Mouse (Mus musculus): Measurements from ENCODE around the gene 1700017B05Rik.
"Not testable (repeated sequence)": the region's sequence is repeated elsewhere in the genome, so short reads cannot be mapped to it uniquely, and the experiment has no call there.

Gene 1700017B05Rik

GRCm38 (mm10) chr9:57248030-57248942, 14.1 kb downstream of the 1700017B05Rik start:
- DNase-seq (ENCODE audit: low spot score in 2 of 2) = no peak

- no peak for DNase-seq (ENCODE audit: low spot score in 2 of 2)
Observed at GRCm38 (mm10) chr9:57247201-57247671, 15.2 kb downstream of the 1700017B05Rik start.

GRCm38 (mm10) chr9:57246482-57246881, 15.9 kb downstream of the 1700017B05Rik start:
- no peak for DNase-seq (ENCODE audit: low spot score in 2 of 2)

GRCm38 (mm10) chr9:57244106-57244685, 18.2 kb downstream of the 1700017B05Rik start:
- no peak for DNase-seq (ENCODE audit: low spot score in 2 of 2)

- DNase-seq (ENCODE audit: low spot score in 2 of 2) = no peak
Observed at GRCm38 (mm10) chr9:57242916-57243315, 19.5 kb downstream of the 1700017B05Rik start.

- no peak for DNase-seq (ENCODE audit: low spot score in 2 of 2)
Observed at GRCm38 (mm10) chr9:57241111-57241510, 21.3 kb downstream of the 1700017B05Rik start.

- no peak for DNase-seq (ENCODE audit: low spot score in 2 of 2)
Observed at GRCm38 (mm10) chr9:57238220-57238619, 24.2 kb downstream of the 1700017B05Rik start.

GRCm38 (mm10) chr9:57237705-57238104, 24.7 kb downstream of the 1700017B05Rik start:
- no peak for DNase-seq (ENCODE audit: low spot score in 2 of 2)

GRCm38 (mm10) chr9:57236256-57236655, 26.2 kb downstream of the 1700017B05Rik start, which contains the start of gene Trcg1:
Gene Trcg1, plus strand, starts transcription at chr9:57236556.
- DNase-seq (ENCODE audit: low spot score in 2 of 2) = no peak

GRCm38 (mm10) chr9:57233767-57234166, 28.6 kb downstream of the 1700017B05Rik start:
- no peak for DNase-seq (ENCODE audit: low spot score in 2 of 2)

GRCm38 (mm10) chr9:57233142-57233541, 29.3 kb downstream of the 1700017B05Rik start:
- DNase-seq (ENCODE audit: low spot score in 2 of 2) = no peak

- DNase-seq (ENCODE audit: low spot score in 2 of 2) = no peak
Observed at GRCm38 (mm10) chr9:57232341-57232940, 30.0 kb downstream of the 1700017B05Rik start.

- DNase-seq (ENCODE audit: low spot score in 2 of 2) = no peak
Observed at GRCm38 (mm10) chr9:57231536-57232255, 30.7 kb downstream of the 1700017B05Rik start.

GRCm38 (mm10) chr9:57230146-57230783, 32.1 kb downstream of the 1700017B05Rik start:
- no peak for DNase-seq (ENCODE audit: low spot score in 2 of 2)

- DNase-seq (ENCODE audit: low spot score in 2 of 2) = no peak
Observed at GRCm38 (mm10) chr9:57229726-57230125, 32.7 kb downstream of the 1700017B05Rik start.

GRCm38 (mm10) chr9:57228186-57228585, 34.2 kb downstream of the 1700017B05Rik start:
- no peak for DNase-seq (ENCODE audit: low spot score in 2 of 2)

GRCm38 (mm10) chr9:57227203-57227602, 35.2 kb downstream of the 1700017B05Rik start:
- no peak for DNase-seq (ENCODE audit: low spot score in 2 of 2)

GRCm38 (mm10) chr9:57226628-57227122, 35.7 kb downstream of the 1700017B05Rik start:
- DNase-seq (ENCODE audit: low spot score in 2 of 2) = not testable (repeated sequence)

- peak in 1 of 2 experiments; percentile 4 for DNase-seq (ENCODE audit: low spot score in 2 of 2)
Observed at GRCm38 (mm10) chr9:57225780-57226627, 36.4 kb downstream of the 1700017B05Rik start.

GRCm38 (mm10) chr9:57223341-57223740, 39.1 kb downstream of the 1700017B05Rik start:
- DNase-seq (ENCODE audit: low spot score in 2 of 2) = no peak

Data from right cerebral cortex, adult 2 months (tissue).